In genomic region chr9:63916441-63916840, GRCm38 (mm10) we compare ENCODE assay signal across 19 mouse cellular contexts.
A peak's percentile ranks its signal among the peaks of the same experiment; 100 is the strongest.
DNase-seq lines count a peak whose midpoint lies in the region; ATAC-seq lines count a peak whose summit lies in the region.
"Had no signal": no experiment of that assay in that cellular context is flagged by ENCODE, and none has a peak within 500 bp of the region (broad histone marks: within the 10 kb centered on the region; RNA-seq: fewer than 3 reads in every experiment).

No protein-coding gene starts in this region.

- no peak overlapping the region for H3K4me3 ChIP-seq in heart, embryonic 11.5 days (ENCODE audit: low read depth, low read length)
- H3K4me3 ChIP-seq in hindbrain, embryonic 10.5 days, result no peak overlapping the region
- no peak overlapping the region for H3K4me3 ChIP-seq in hindbrain, embryonic 12.5 days
- no peak overlapping the region for H3K4me3 ChIP-seq in midbrain, embryonic 13.5 days (replicated peaks)
- H3K4me3 ChIP-seq: embryonic facial prominence, embryonic 13.5 days; forebrain, embryonic 10.5 days; gastrocnemius, adult 2 months; heart, embryonic 15.5 days; midbrain, embryonic 10.5 days had no signal

- DNase-seq in adrenal gland, adult (ENCODE audit: inconsistent age in 2 of 2, low spot score in 1 of 2), result peak; percentile 48 to 69
- no peak for DNase-seq in adrenal gland, postnatal 25 days
- no peak for DNase-seq in heart, postnatal 10 days
- no peak for DNase-seq in hindbrain, embryonic 10.5 days (ENCODE audit: low spot score)
- peak; percentile 40 to 60 for DNase-seq in adrenal gland, postnatal 36 days

- peaks cover 48% of the 10 kb centered on the region for H3K4me1 ChIP-seq in heart, embryonic 11.5 days (ENCODE audit: control insufficient read depth, insufficient read depth, low read length)
- H3K4me1 ChIP-seq in hindbrain, embryonic 10.5 days (replicated peaks), result peaks cover 21% of the 10 kb centered on the region
- H3K4me1 ChIP-seq in hindbrain, embryonic 12.5 days, result 0 out of 2 replicates have a peak, but pooled peaks cover 7% of the 10 kb centered on the region
- H3K4me1 ChIP-seq in midbrain, embryonic 13.5 days (replicated peaks), result peaks cover 9% of the 10 kb centered on the region; the same call in 1 of the 2 replicates
- H3K4me1 ChIP-seq: midbrain, embryonic 10.5 days had no signal

- peak overlapping the region; percentile 1; the same call in 1 of the 2 replicates for H3K9ac ChIP-seq in heart, embryonic 11.5 days (ENCODE audit: low read depth, low read length)
- H3K9ac ChIP-seq in hindbrain, embryonic 12.5 days, result no peak overlapping the region
- H3K9ac ChIP-seq in midbrain, embryonic 13.5 days (replicated peaks), result no peak overlapping the region
- H3K9ac ChIP-seq: embryonic facial prominence, embryonic 13.5 days; heart, embryonic 15.5 days; liver, embryonic 14.5 days had no signal

- H3K9me3 ChIP-seq in heart, embryonic 11.5 days (replicated peaks; ENCODE audit: control insufficient read depth, low read length), result no peaks in the 10 kb centered on the region
- no peaks in the 10 kb centered on the region for H3K9me3 ChIP-seq in hindbrain, embryonic 10.5 days
- H3K9me3 ChIP-seq in hindbrain, embryonic 12.5 days (replicated peaks), result no peaks in the 10 kb centered on the region
- no peaks in the 10 kb centered on the region for H3K9me3 ChIP-seq in midbrain, embryonic 13.5 days
- H3K9me3 ChIP-seq: embryonic facial prominence, embryonic 13.5 days; forebrain, embryonic 10.5 days; heart, embryonic 15.5 days; midbrain, embryonic 10.5 days had no signal

- intact Hi-C loops in heart, postnatal 10 days (cut with DNase I), result loop anchor here (1.0 kb wide), 1 partner anchor 184 kb away; no protein-coding TSS in a partner anchor

- H3K27me3 ChIP-seq in heart, embryonic 11.5 days (ENCODE audit: control insufficient read depth, insufficient read depth, low read length), result no peaks in the 10 kb centered on the region
- no peaks in the 10 kb centered on the region; the same call in none of the 2 replicates for H3K27me3 ChIP-seq in hindbrain, embryonic 10.5 days (ENCODE audit: insufficient read depth, poor library complexity, severe bottlenecking)
- no peaks in the 10 kb centered on the region for H3K27me3 ChIP-seq in hindbrain, embryonic 12.5 days
- H3K27me3 ChIP-seq in midbrain, embryonic 13.5 days, result peaks cover 5% of the 10 kb centered on the region; the same call in 1 of the 2 replicates
- H3K27me3 ChIP-seq: embryonic facial prominence, embryonic 13.5 days; heart, embryonic 15.5 days had no signal

- ATAC-seq in heart, embryonic 11.5 days (replicated peaks; ENCODE audit: insufficient number of reproducible peaks, low FRiP score, low TSS enrichment), result no peak
- ATAC-seq in hindbrain, embryonic 12.5 days (ENCODE audit: low FRiP score), result no peak
- ATAC-seq in midbrain, embryonic 13.5 days, result no peak
- ATAC-seq: activated CD4-positive, CD25-positive, alpha-beta regulatory T cell, adult 4 months; forebrain, embryonic 16.5 days; hindbrain, embryonic 16.5 days; midbrain, embryonic 16.5 days had no signal

- no peaks in the 10 kb centered on the region for H3K36me3 ChIP-seq in heart, embryonic 11.5 days (ENCODE audit: control insufficient read depth, insufficient read depth, low read length)
- H3K36me3 ChIP-seq in hindbrain, embryonic 10.5 days, result no peaks in the 10 kb centered on the region
- H3K36me3 ChIP-seq in hindbrain, embryonic 12.5 days, result no peaks in the 10 kb centered on the region
- H3K36me3 ChIP-seq in midbrain, embryonic 13.5 days, result no peaks in the 10 kb centered on the region
- H3K36me3 ChIP-seq: embryonic facial prominence, embryonic 13.5 days; forebrain, embryonic 10.5 days; heart, embryonic 15.5 days; midbrain, embryonic 10.5 days had no signal

- peak overlapping the region; percentile 37 for H3K27ac ChIP-seq in heart, embryonic 11.5 days (ENCODE audit: low read depth, low read length)
- H3K27ac ChIP-seq in hindbrain, embryonic 10.5 days, result peak overlapping the region; percentile 9; the same call in 1 of the 2 replicates
- no peak overlapping the region for H3K27ac ChIP-seq in hindbrain, embryonic 12.5 days
- H3K27ac ChIP-seq in midbrain, embryonic 13.5 days, result no peak overlapping the region
- H3K27ac ChIP-seq: embryonic facial prominence, embryonic 13.5 days; forebrain, embryonic 10.5 days; gastrocnemius, adult 2 months; kidney, postnatal 0 days; liver, embryonic 14.5 days; midbrain, embryonic 10.5 days had no signal

- H3K4me2 ChIP-seq in heart, embryonic 11.5 days, result no peak overlapping the region
- no peak overlapping the region for H3K4me2 ChIP-seq in hindbrain, embryonic 12.5 days (replicated peaks)
- H3K4me2 ChIP-seq in midbrain, embryonic 13.5 days (replicated peaks), result no peak overlapping the region
- H3K4me2 ChIP-seq: embryonic facial prominence, embryonic 13.5 days; heart, embryonic 15.5 days had no signal

- WGBS in heart, embryonic 11.5 days (ENCODE audit: insufficient replicate concordance), result 59% methylated on average over 6 of the region's 6 CpGs
- 82% methylated on average over 6 of the region's 6 CpGs for WGBS in hindbrain, embryonic 10.5 days
- 68% methylated on average over 6 of the region's 6 CpGs for WGBS in hindbrain, embryonic 12.5 days
- 72% methylated on average over 6 of the region's 6 CpGs for WGBS in midbrain, embryonic 13.5 days

Comparison
In these comparisons a context has a peak if more than half of its experiments do, and no peak if none do; other contexts are left out.
1. DNase-seq: peak in adrenal gland, adult (2 of 2) and adrenal gland, postnatal 36 days (2 of 2); none in adrenal gland, postnatal 25 days (single experiment), heart, postnatal 10 days (0 of 2) and hindbrain, embryonic 10.5 days (single experiment).
2. H3K27ac ChIP-seq: peak in heart, embryonic 11.5 days (single experiment) and hindbrain, embryonic 10.5 days (single experiment); none in hindbrain, embryonic 12.5 days (single experiment) and midbrain, embryonic 13.5 days (single experiment).